Mouse (Mus musculus) bone marrow macrophage, adult 2 months (primary cell): ENCODE results near the gene Nxpe5. TPM values are rescaled to one million over a fixed set of nuclear protein-coding genes. Genes with fewer than 3 reads are reported as not detected.

Experiments used
- H3K27ac ChIP-seq: 2 replicates; pipeline ENCODE4 v1.5.1; 2012; ENCODE audit warnings: low read depth, low read length; ENCODE audit not compliant: insufficient read depth
- H3K4me1 ChIP-seq: 2 replicates; pipeline ENCODE4 v1.6.1; 2012; ENCODE audit warnings: low read length; ENCODE audit not compliant: control insufficient read depth, insufficient read depth
- H3K4me3 ChIP-seq: 2 replicates; pipeline ENCODE4 v1.5.1; 2012; ENCODE audit warnings: mild to moderate bottlenecking, low read length, moderate library complexity; ENCODE audit not compliant: insufficient read depth
- CTCF ChIP-seq: IDR thresholded peaks from 2 replicates; pipeline ENCODE4 v1.5.1; 2012; ENCODE audit warnings: low read depth, mild to moderate bottlenecking, low read length, moderate library complexity
- POLR2A ChIP-seq: IDR thresholded peaks from 2 replicates; pipeline ENCODE4 v1.6.1; 2012; ENCODE audit warnings: mild to moderate bottlenecking, low read depth, low read length, borderline replicate concordance
- polyA plus RNA-seq: library from polyadenylated mRNA; stranded (reverse); fragments of >200 nt; gene quantifications from 2 replicates; pipeline ENCODE4 v1.2.4, GENCODE M21; 2012; ENCODE audit not compliant: missing spikeins, insufficient read depth, insufficient read length

The Nxpe5 gene
- polyA plus RNA-seq, 1 experiment: 43.3 TPM

DNA sequence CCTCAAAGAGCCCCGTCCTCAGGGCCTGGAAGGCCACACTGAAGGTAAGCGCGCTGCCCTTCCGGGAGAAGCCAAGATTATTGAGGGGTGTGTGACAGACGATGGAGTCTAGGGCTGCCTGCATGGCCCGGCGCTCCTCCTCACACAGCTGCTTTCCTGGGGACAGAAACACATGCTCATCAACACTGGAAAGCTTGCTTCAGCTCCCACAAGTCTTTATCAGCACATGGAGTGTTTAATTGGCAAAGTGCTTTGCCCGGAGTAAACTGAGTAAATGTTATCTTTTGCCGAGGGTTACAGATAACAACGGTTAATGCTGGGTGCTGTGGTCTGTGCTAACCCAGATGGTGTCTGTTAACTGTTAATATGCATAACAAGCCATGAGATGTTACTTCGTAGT is 35.1 kb downstream of the Nxpe5 start:
- H3K4me1 ChIP-seq: peaks cover 51% of the 10 kb centered on the region
- H3K27ac ChIP-seq: no peak overlapping the region
- no peak overlapping the region for H3K4me3 ChIP-seq
- TF ChIP-seq POLR2A (no peak), CTCF (no peak)

DNA sequence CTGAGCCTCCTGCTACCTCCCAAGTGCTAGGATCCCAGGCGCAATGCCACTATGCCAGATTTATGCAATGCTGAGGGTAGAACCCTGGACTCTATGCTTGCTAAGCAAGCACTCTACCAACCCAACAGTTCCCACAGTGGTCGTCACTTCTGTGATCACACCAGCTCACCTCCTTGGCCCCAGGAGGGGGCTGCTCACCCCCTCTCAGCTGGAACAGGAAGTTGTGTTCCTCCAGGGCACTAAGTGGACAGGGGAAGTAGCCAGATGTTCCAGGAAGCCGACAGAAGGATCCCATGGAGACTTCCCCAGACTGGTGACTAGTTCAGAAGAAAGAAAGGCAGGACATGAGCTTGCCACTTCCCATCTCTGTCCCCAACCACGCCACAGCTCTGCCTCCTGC is 36.3 kb downstream of the Nxpe5 start:
- TF ChIP-seq CTCF: no peak
- no peak for TF ChIP-seq POLR2A
- H3K4me1 ChIP-seq: peaks cover 46% of the 10 kb centered on the region
- peak overlapping the region; percentile 65 for H3K27ac ChIP-seq
- H3K4me3 ChIP-seq: peak overlapping the region; percentile 88

DNA sequence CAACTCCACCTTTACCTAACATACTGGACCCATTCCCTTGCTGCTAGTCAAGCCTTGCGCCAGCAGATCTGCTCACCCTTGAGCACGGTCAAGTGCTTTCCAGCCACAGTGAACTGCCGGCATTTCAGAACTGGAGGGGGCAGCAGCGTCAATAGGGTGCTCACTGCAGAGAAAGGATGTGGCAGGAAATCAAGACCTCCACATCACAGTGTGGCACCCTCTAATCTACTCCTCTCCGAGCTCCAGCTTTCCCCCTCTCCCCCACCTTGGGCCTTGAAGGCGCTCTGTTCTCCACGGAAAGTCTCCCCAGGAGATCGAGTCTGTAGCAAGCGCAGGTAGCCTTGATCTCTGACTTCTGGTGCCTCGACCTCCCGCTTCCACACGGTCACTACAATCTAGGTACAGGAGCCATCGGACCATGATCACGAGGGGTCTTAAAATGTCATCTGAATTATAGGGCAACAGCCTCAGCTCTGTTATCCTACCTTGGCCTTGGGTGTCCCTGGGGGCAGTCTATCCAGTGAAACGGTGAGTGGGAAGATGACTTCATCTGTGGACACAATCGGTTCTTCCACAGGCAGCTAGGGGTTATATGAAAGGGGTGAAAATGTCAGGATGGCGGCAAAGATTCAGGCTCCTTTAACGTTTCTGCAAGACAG is 37.0 kb downstream of the Nxpe5 start:
- H3K27ac ChIP-seq: peak overlapping the region; percentile 65
- peaks cover 40% of the 10 kb centered on the region for H3K4me1 ChIP-seq
- H3K4me3 ChIP-seq: peak overlapping the region; percentile 88
- no peak for TF ChIP-seq POLR2A
- no peak for TF ChIP-seq CTCF

DNA sequence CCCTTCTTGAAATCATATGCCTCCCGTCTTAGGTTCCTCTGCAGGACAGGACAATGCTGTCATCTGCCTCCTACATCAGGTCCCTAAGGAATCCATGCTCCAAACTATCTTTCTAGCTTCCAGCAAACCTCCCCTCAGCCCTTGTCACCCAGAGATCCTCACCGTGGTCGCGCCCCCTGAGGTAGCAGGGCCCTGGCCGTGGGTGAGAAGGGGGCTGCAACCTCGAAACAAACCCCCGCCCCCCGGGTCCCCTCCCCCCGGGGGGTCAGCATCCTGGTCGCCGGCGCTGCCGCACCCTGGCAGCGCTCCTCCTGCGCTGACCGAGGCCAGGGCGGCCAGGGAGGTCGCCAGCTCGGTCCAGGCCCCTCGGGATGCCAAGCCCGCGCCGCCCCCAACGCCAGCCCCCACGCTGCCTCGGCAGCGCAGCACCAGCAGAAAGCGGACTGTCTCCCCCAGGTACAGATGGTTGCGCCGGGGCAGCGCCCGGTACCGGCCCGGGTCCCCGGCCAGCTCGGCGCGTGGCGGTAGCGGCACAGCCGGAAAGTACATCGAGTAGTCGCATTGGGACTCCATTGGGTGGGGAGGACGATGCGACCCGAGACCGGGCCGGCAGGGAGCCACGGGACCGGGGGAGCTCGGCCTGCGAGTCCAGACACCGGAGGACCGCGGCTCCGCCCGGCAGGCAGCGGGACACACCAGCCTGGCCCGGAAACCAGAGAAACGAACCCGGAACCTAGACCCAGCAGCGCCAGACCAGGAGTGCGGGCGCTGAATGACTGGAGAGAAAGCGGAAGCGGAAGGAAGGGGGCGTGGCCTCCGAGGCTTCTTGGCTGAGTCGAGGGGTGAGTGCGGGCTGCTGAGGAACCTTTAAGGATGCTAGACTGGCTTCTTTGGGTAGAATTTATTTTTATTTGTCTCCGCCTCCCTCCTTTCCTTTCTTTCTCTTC is 37.8 kb downstream of the Nxpe5 start, which contains the start of gene BC037034:
Gene BC037034 (minus strand): TSS at position 774 of the 947 bp plus-strand sequence.
- Histone ChIP-seq H3K4me1 (peaks cover 32% of the 10 kb centered on the region), H3K27ac (peak within 1 kb of the TSS; percentile 91), H3K4me3 (peak within 1 kb of the TSS; percentile 88)
- TF ChIP-seq CTCF (no peak), POLR2A (peak; percentile 80; the same call in 1 of the 2 replicates)

DNA sequence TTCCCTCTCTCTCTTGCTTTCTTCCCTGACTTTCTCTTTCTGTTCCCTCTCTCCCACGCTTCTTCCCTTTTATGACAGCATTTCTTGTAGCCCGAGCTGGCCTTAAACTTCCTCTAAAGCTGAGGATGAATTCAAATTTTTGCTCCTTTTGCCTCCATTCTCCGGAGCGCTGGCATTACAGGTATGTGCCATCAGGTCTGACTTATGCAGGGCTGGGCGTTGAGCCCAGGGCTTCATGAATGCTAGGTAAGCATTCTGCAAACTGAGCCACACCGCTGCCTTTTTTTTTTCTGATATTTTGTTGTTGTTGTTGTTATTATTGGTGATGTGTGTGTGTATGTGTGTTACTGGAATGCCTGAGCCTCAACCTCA is 38.5 kb downstream of the Nxpe5 start:
- H3K4me3 ChIP-seq: peak overlapping the region; percentile 88
- H3K4me1 ChIP-seq: peaks cover 25% of the 10 kb centered on the region
- no peak for TF ChIP-seq POLR2A
- TF ChIP-seq CTCF: no peak
- H3K27ac ChIP-seq: peak overlapping the region; percentile 91

DNA sequence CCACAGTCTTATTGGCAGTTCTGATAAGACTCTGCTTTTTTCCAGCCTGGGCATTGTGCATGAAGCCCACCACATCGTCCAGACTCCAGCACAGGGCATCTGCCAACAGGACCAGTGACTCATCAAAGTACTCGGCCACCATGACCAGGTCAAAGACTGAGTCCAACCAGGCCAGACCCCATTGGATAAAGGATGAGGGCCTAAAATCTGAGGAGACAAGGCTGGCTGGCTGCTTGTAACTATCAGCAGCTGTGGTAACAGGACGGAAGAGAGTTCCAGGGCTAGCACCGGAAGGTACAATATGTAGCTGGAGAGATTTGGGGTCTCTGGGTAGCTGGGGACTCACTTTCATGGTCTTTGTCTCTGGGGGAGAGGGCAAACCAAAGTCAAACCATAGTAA is 40.0 kb downstream of the Nxpe5 start:
- H3K27ac ChIP-seq: no peak overlapping the region
- H3K4me3 ChIP-seq: no peak overlapping the region
- TF ChIP-seq CTCF (no peak), POLR2A (no peak)
- peaks cover 22% of the 10 kb centered on the region for H3K4me1 ChIP-seq

DNA sequence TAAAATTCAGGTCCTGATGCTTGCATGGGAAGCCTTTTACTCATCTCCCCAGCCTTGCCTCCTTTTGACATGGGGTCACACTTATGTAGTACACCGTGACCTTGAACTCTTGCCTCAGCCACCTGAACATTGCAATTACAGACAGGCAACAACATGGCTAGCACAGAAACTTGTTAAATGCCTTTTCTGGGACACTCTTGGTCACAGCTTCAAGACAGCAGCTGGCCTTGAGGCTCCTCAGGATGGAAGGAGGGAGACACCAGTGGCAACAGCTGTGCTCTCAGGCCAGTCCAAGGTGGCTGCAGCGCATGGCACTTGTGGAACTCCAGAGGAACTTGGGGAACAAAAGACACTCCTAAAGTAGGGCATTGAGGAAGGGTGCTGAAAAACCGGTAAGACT is 41.4 kb downstream of the Nxpe5 start:
- Histone ChIP-seq H3K27ac (no peak overlapping the region), H3K4me3 (no peak overlapping the region), H3K4me1 (peaks cover 13% of the 10 kb centered on the region)
- TF ChIP-seq CTCF (no peak), POLR2A (no peak)

DNA sequence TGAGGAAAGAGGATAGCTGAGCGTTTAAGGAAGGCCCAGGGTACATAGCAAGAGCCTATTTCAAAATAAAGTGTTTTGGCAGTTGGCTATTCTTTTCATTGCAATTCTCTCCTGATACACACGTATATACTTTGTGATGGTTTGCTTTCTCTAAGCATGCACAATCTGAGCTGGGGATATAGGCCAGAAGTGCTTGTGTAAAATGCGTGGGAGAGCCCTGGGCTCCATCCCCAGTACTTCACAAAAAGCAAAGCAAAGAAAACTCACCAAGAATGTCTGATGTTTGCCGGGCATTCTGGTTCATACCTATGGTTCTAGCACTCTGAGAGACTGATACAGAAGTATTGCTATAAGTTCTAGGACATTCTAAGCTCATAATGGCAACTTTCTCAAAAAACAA is 43.3 kb downstream of the Nxpe5 start:
- Histone ChIP-seq H3K4me1 (peaks cover 9% of the 10 kb centered on the region), H3K27ac (no peak overlapping the region), H3K4me3 (no peak overlapping the region)
- TF ChIP-seq CTCF: no peak
- TF ChIP-seq POLR2A: no peak

DNA sequence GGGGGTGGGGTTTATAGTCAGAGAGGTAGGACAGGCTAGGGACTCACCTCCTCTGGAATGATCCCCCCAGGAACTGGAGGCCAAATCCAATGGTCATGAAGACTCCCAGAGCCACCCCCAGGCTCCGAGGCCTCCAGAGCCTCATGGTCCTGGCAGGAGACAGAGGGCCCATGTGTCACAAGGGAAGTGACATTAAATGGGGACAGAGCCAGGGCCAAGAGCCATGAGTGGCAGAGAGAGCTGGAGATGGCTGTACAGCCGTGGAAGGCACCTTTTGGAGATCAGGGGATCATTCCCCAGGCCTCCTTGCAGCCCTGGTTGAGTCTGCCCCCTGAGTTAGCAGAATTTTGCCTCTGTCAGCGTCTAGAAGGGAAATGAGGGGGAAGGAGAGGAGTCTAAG is 45.5 kb downstream of the Nxpe5 start:
- Histone ChIP-seq H3K4me3 (no peak overlapping the region), H3K4me1 (no peaks in the 10 kb centered on the region; the same call in 1 of the 2 replicates), H3K27ac (no peak overlapping the region)
- TF ChIP-seq POLR2A: no peak
- no peak for TF ChIP-seq CTCF

DNA sequence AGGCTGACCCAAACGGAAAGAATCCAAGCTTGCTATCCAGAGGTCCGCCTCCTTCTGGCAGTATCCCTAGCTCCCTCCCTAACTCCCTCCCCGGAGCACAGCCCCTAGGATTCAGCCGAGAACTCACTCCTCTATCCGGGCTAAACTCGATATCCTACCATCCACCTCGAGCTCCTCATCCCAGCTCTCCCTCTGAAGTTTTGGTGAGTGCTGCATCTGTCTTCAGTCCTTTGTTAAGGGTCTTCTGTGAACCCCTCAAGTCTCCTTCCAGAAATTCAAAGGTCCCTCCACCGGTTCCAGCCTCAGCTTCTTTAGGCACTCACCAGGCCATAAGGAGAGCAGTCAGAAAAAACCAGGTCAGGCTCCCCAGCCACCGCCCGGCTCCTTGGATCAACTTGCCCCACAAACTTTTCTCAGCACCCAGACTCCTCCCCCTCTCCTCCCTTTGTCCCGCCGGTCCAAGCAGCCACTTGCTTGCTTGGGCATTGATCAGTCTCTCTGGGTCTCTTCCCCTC is 46.8 kb downstream of the Nxpe5 start, which contains the start of gene Gal3st4:
Gene Gal3st4 (minus strand): TSS at position 432 of the 515 bp plus-strand sequence.
- Histone ChIP-seq H3K27ac (no peak within 1 kb of the TSS), H3K4me3 (no peak within 1 kb of the TSS), H3K4me1 (no peaks in the 10 kb centered on the region; the same call in 1 of the 2 replicates)
- TF ChIP-seq POLR2A (no peak), CTCF (no peak)
